Mouse (Mus musculus): Measurements from ENCODE around the gene Vamp2. TPM values are rescaled to one million over a fixed set of nuclear protein-coding genes. Genes with fewer than 3 reads are reported as not detected.

The Vamp2 gene
- polyA plus RNA-seq, 1 experiment from 2014 or later: 385 TPM

- Histone ChIP-seq H3K27me3 (ENCODE audit: control insufficient read depth, insufficient read depth, low read length) (no peaks in the 10 kb centered on the region), H3K27ac (ENCODE audit: low read depth, low read length) (peak overlapping the region; percentile 76), H3K9me3 (ENCODE audit: control insufficient read depth, low read length) (no peaks in the 10 kb centered on the region), H3K4me3 (ENCODE audit: low read depth, low read length) (peak overlapping the region; percentile 48), H3K4me1 (ENCODE audit: control insufficient read depth, insufficient read depth, low read length) (peaks cover 29% of the 10 kb centered on the region), H3K4me2 (ENCODE audit: low read depth, low read length) (peak overlapping the region; percentile 93), H3K36me3 (ENCODE audit: control insufficient read depth, insufficient read depth, low read length) (peaks cover 33% of the 10 kb centered on the region), H3K9ac (replicated peaks; ENCODE audit: low read depth, low read length) (peak overlapping the region; percentile 71)
- no peak for ATAC-seq (ENCODE audit: low read depth)
- 1% methylated on average over 22 of the region's 22 CpGs for WGBS
Measured at GRCm38 (mm10) chr11:69099177-69099914, 11.1 kb downstream of the Vamp2 start.

GRCm38 (mm10) chr11:69099915-69100345 lies 11.6 kb downstream of the Vamp2 start:
- 2% methylated on average over 23 of the region's 23 CpGs for WGBS

GRCm38 (mm10) chr11:69100639-69101360 lies 12.5 kb downstream of the Vamp2 start:
- no peaks in the 10 kb centered on the region for H3K9me3 ChIP-seq (ENCODE audit: control insufficient read depth, low read length)
- H3K4me1 ChIP-seq (ENCODE audit: control insufficient read depth, insufficient read depth, low read length): peaks cover 24% of the 10 kb centered on the region
- 0 out of 2 replicates have a peak overlapping the region, but pooled peaks have one; percentile 22 for H3K9ac ChIP-seq (replicated peaks; ENCODE audit: low read depth, low read length)
- no peak overlapping the region for H3K27ac ChIP-seq (ENCODE audit: low read depth, low read length)
- 89% methylated on average over 20 of the region's 20 CpGs for WGBS
- no peaks in the 10 kb centered on the region for H3K27me3 ChIP-seq (ENCODE audit: control insufficient read depth, insufficient read depth, low read length)
- peak overlapping the region; percentile 48; the same call in 1 of the 2 replicates for H3K4me3 ChIP-seq (ENCODE audit: low read depth, low read length)
- peaks cover 43% of the 10 kb centered on the region for H3K36me3 ChIP-seq (ENCODE audit: control insufficient read depth, insufficient read depth, low read length)
- peak overlapping the region; percentile 93 for H3K4me2 ChIP-seq (ENCODE audit: low read depth, low read length)
- ATAC-seq (ENCODE audit: low read depth): no peak

More at GRCm38 (mm10) chr11:69099915-69100345, 11.6 kb downstream of the Vamp2 start:
- Histone ChIP-seq H3K36me3 (ENCODE audit: control insufficient read depth, insufficient read depth, low read length) (peaks cover 39% of the 10 kb centered on the region), H3K27me3 (ENCODE audit: control insufficient read depth, insufficient read depth, low read length) (no peaks in the 10 kb centered on the region), H3K9ac (replicated peaks; ENCODE audit: low read depth, low read length) (peak overlapping the region; percentile 71), H3K4me2 (ENCODE audit: low read depth, low read length) (peak overlapping the region; percentile 93), H3K4me1 (ENCODE audit: control insufficient read depth, insufficient read depth, low read length) (peaks cover 29% of the 10 kb centered on the region), H3K4me3 (ENCODE audit: low read depth, low read length) (peak overlapping the region; percentile 48), H3K27ac (ENCODE audit: low read depth, low read length) (peak overlapping the region; percentile 76), H3K9me3 (ENCODE audit: control insufficient read depth, low read length) (no peaks in the 10 kb centered on the region)
- ATAC-seq (ENCODE audit: low read depth): peak; percentile 34; the same call in 1 of the 2 replicates

- Histone ChIP-seq H3K9ac (replicated peaks; ENCODE audit: low read depth, low read length) (no peak overlapping the region), H3K4me1 (ENCODE audit: control insufficient read depth, insufficient read depth, low read length) (peaks cover 21% of the 10 kb centered on the region), H3K4me2 (ENCODE audit: low read depth, low read length) (no peak overlapping the region), H3K27ac (ENCODE audit: low read depth, low read length) (no peak overlapping the region), H3K4me3 (ENCODE audit: low read depth, low read length) (no peak overlapping the region), H3K9me3 (ENCODE audit: control insufficient read depth, low read length) (no peaks in the 10 kb centered on the region), H3K27me3 (ENCODE audit: control insufficient read depth, insufficient read depth, low read length) (no peaks in the 10 kb centered on the region), H3K36me3 (ENCODE audit: control insufficient read depth, insufficient read depth, low read length) (peaks cover 51% of the 10 kb centered on the region)
- 88% methylated on average over 20 of the region's 21 CpGs for WGBS
- ATAC-seq (ENCODE audit: low read depth): no peak
Measured at GRCm38 (mm10) chr11:69101604-69102402, 13.5 kb downstream of the Vamp2 start.

- Histone ChIP-seq H3K27me3 (ENCODE audit: control insufficient read depth, insufficient read depth, low read length) (no peaks in the 10 kb centered on the region), H3K36me3 (ENCODE audit: control insufficient read depth, insufficient read depth, low read length) (peaks cover 53% of the 10 kb centered on the region), H3K9me3 (ENCODE audit: control insufficient read depth, low read length) (no peaks in the 10 kb centered on the region), H3K4me3 (ENCODE audit: low read depth, low read length) (no peak overlapping the region), H3K4me1 (ENCODE audit: control insufficient read depth, insufficient read depth, low read length) (peaks cover 19% of the 10 kb centered on the region), H3K27ac (ENCODE audit: low read depth, low read length) (no peak overlapping the region), H3K9ac (replicated peaks; ENCODE audit: low read depth, low read length) (no peak overlapping the region), H3K4me2 (ENCODE audit: low read depth, low read length) (no peak overlapping the region)
- ATAC-seq (ENCODE audit: low read depth): no peak
- 94% methylated on average over 7 of the region's 7 CpGs for WGBS
Measured at GRCm38 (mm10) chr11:69102403-69102725, 14.1 kb downstream of the Vamp2 start.

GRCm38 (mm10) chr11:69103121-69103520 lies 14.8 kb downstream of the Vamp2 start:
- peaks cover 56% of the 10 kb centered on the region for H3K36me3 ChIP-seq (ENCODE audit: control insufficient read depth, insufficient read depth, low read length)
- H3K27me3 ChIP-seq (ENCODE audit: control insufficient read depth, insufficient read depth, low read length): no peaks in the 10 kb centered on the region
- peaks cover 12% of the 10 kb centered on the region for H3K4me1 ChIP-seq (ENCODE audit: control insufficient read depth, insufficient read depth, low read length)
- H3K4me3 ChIP-seq (ENCODE audit: low read depth, low read length): no peak overlapping the region
- 94% methylated on average over 14 of the region's 14 CpGs for WGBS
- no peak for ATAC-seq (ENCODE audit: low read depth)
- H3K9me3 ChIP-seq (ENCODE audit: control insufficient read depth, low read length): no peaks in the 10 kb centered on the region
- H3K27ac ChIP-seq (ENCODE audit: low read depth, low read length): no peak overlapping the region
- H3K4me2 ChIP-seq (ENCODE audit: low read depth, low read length): no peak overlapping the region
- no peak overlapping the region for H3K9ac ChIP-seq (replicated peaks; ENCODE audit: low read depth, low read length)

GRCm38 (mm10) chr11:69103531-69104435 lies 15.5 kb downstream of the Vamp2 start:
- Histone ChIP-seq H3K4me2 (ENCODE audit: low read depth, low read length) (no peak overlapping the region), H3K9ac (replicated peaks; ENCODE audit: low read depth, low read length) (no peak overlapping the region), H3K4me3 (ENCODE audit: low read depth, low read length) (no peak overlapping the region), H3K36me3 (ENCODE audit: control insufficient read depth, insufficient read depth, low read length) (peaks cover 63% of the 10 kb centered on the region), H3K9me3 (ENCODE audit: control insufficient read depth, low read length) (no peaks in the 10 kb centered on the region), H3K27ac (ENCODE audit: low read depth, low read length) (no peak overlapping the region), H3K4me1 (ENCODE audit: control insufficient read depth, insufficient read depth, low read length) (peaks cover 7% of the 10 kb centered on the region), H3K27me3 (ENCODE audit: control insufficient read depth, insufficient read depth, low read length) (no peaks in the 10 kb centered on the region)
- 91% methylated on average over 15 of the region's 15 CpGs for WGBS
- no peak for ATAC-seq (ENCODE audit: low read depth)

- peaks cover 7% of the 10 kb centered on the region for H3K4me1 ChIP-seq (ENCODE audit: control insufficient read depth, insufficient read depth, low read length)
- ATAC-seq (ENCODE audit: low read depth): no peak
- no peaks in the 10 kb centered on the region for H3K27me3 ChIP-seq (ENCODE audit: control insufficient read depth, insufficient read depth, low read length)
- peaks cover 70% of the 10 kb centered on the region for H3K36me3 ChIP-seq (ENCODE audit: control insufficient read depth, insufficient read depth, low read length)
- no peaks in the 10 kb centered on the region for H3K9me3 ChIP-seq (ENCODE audit: control insufficient read depth, low read length)
- no peak overlapping the region for H3K4me2 ChIP-seq (ENCODE audit: low read depth, low read length)
- H3K27ac ChIP-seq (ENCODE audit: low read depth, low read length): no peak overlapping the region
- 95% methylated on average over 14 of the region's 14 CpGs for WGBS
- no peak overlapping the region for H3K9ac ChIP-seq (replicated peaks; ENCODE audit: low read depth, low read length)
- no peak overlapping the region for H3K4me3 ChIP-seq (ENCODE audit: low read depth, low read length)
Measured at GRCm38 (mm10) chr11:69104487-69104886, 16.2 kb downstream of the Vamp2 start.
